Comparison of ENCODE assay signal across 8 mouse cellular contexts in the genomic region with DNA sequence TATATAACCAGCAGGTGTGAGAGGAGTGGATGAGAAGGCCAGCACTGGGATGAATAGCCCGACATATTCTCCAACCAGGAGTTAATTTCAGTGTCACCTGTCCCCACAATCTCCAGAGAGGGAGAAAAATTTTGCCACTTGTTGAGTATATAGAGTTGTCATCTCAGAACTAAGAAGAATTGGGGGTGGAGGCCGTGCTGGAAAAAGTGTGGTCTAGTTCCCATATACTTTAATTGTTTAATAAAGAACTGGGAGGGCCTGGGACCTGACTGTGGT. TPM values are rescaled to one million over a fixed set of nuclear protein-coding genes. Genes with fewer than 3 reads are reported as not detected.
DNase-seq lines count a peak whose midpoint lies in the region; ATAC-seq lines count a peak whose summit lies in the region.

No protein-coding gene starts in this region.

- no peaks in the 10 kb centered on the region for H3K9me3 ChIP-seq in kidney, embryonic 16.5 days (ENCODE audit: low read length)
- H3K9me3 ChIP-seq in embryonic facial prominence, embryonic 10.5 days: no peaks in the 10 kb centered on the region
- no peaks in the 10 kb centered on the region for H3K9me3 ChIP-seq in hindbrain, embryonic 16.5 days (ENCODE audit: control insufficient read depth, low read length)
- no peaks in the 10 kb centered on the region for H3K9me3 ChIP-seq in midbrain, embryonic 16.5 days (replicated peaks; ENCODE audit: control insufficient read depth, low read length, poor library complexity, severe bottlenecking)

- H3K4me3 ChIP-seq in kidney, embryonic 16.5 days (ENCODE audit: low read length): peak overlapping the region; percentile 92
- H3K4me3 ChIP-seq in embryonic facial prominence, embryonic 10.5 days: peak overlapping the region; percentile 91
- H3K4me3 ChIP-seq in hindbrain, embryonic 16.5 days (ENCODE audit: low read length): peak overlapping the region; percentile 84
- peak overlapping the region; percentile 58 for H3K4me3 ChIP-seq in midbrain, embryonic 16.5 days (ENCODE audit: low read depth, low read length)

- H3K27me3 ChIP-seq in kidney, embryonic 16.5 days (ENCODE audit: insufficient read depth, low read length): no peaks in the 10 kb centered on the region
- H3K27me3 ChIP-seq in embryonic facial prominence, embryonic 10.5 days (replicated peaks; ENCODE audit: low read depth, poor library complexity, severe bottlenecking): no peaks in the 10 kb centered on the region
- H3K27me3 ChIP-seq in hindbrain, embryonic 16.5 days (replicated peaks; ENCODE audit: control insufficient read depth, insufficient read depth, low read length): no peaks in the 10 kb centered on the region
- H3K27me3 ChIP-seq in midbrain, embryonic 16.5 days (ENCODE audit: control insufficient read depth, insufficient read depth, low read depth, low read length): no peaks in the 10 kb centered on the region

- no peak for ATAC-seq in kidney, embryonic 16.5 days (ENCODE audit: low FRiP score, low TSS enrichment)
- ATAC-seq in hindbrain, embryonic 16.5 days: no peak
- ATAC-seq in midbrain, embryonic 16.5 days: no peak

- WGBS in kidney, embryonic 16.5 days: 13% methylated on average over 2 of the region's 2 CpGs
- 34% methylated on average over 2 of the region's 2 CpGs for WGBS in embryonic facial prominence, embryonic 10.5 days
- WGBS in hindbrain, embryonic 16.5 days: 25% methylated on average over 2 of the region's 2 CpGs
- WGBS in midbrain, embryonic 16.5 days: 27% methylated on average over 2 of the region's 2 CpGs

- H3K36me3 ChIP-seq in kidney, embryonic 16.5 days (ENCODE audit: insufficient read depth, low read length): peaks cover 41% of the 10 kb centered on the region
- H3K36me3 ChIP-seq in embryonic facial prominence, embryonic 10.5 days (replicated peaks): peaks cover 55% of the 10 kb centered on the region
- peaks cover 41% of the 10 kb centered on the region for H3K36me3 ChIP-seq in hindbrain, embryonic 16.5 days (ENCODE audit: control insufficient read depth, insufficient read depth, low read length)
- H3K36me3 ChIP-seq in midbrain, embryonic 16.5 days (ENCODE audit: control insufficient read depth, insufficient read depth, low read length): peaks cover 37% of the 10 kb centered on the region

- peak overlapping the region; percentile 93 for H3K9ac ChIP-seq in kidney, embryonic 16.5 days (replicated peaks; ENCODE audit: low read length)
- H3K9ac ChIP-seq in hindbrain, embryonic 16.5 days (ENCODE audit: low read depth, low read length): peak overlapping the region; percentile 94
- H3K9ac ChIP-seq in midbrain, embryonic 16.5 days (ENCODE audit: low read depth, low read length): peak overlapping the region; percentile 84

- DNase-seq in kidney, postnatal 25 days: no peak
- no peak for DNase-seq in embryonic facial prominence, embryonic 10.5 days (ENCODE audit: low spot score)
- no peak for DNase-seq in layer of hippocampus, postnatal 10 days (ENCODE audit: low spot score in 2 of 2)
- DNase-seq in right cerebral cortex, postnatal 14 days: no peak
- DNase-seq in T-cell, adult 2 months (ENCODE audit: low spot score): no peak

- H3K4me2 ChIP-seq in kidney, embryonic 16.5 days (replicated peaks; ENCODE audit: low read depth, low read length): peak overlapping the region; percentile 71
- peak overlapping the region; percentile 69 for H3K4me2 ChIP-seq in hindbrain, embryonic 16.5 days (ENCODE audit: low read length)
- H3K4me2 ChIP-seq in midbrain, embryonic 16.5 days (ENCODE audit: low read length): peak overlapping the region; percentile 75

- peaks cover 11% of the 10 kb centered on the region for H3K4me1 ChIP-seq in kidney, embryonic 16.5 days (ENCODE audit: insufficient read depth, low read length)
- peaks cover 19% of the 10 kb centered on the region for H3K4me1 ChIP-seq in embryonic facial prominence, embryonic 10.5 days
- H3K4me1 ChIP-seq in hindbrain, embryonic 16.5 days (ENCODE audit: control insufficient read depth, insufficient read depth, low read depth, low read length): peaks cover 12% of the 10 kb centered on the region
- peaks cover 8% of the 10 kb centered on the region for H3K4me1 ChIP-seq in midbrain, embryonic 16.5 days (ENCODE audit: control insufficient read depth, insufficient read depth, low read length)

- H3K27ac ChIP-seq in kidney, embryonic 16.5 days (ENCODE audit: low read length): peak overlapping the region; percentile 59; the same call in 1 of the 2 replicates
- peak overlapping the region; percentile 92 for H3K27ac ChIP-seq in embryonic facial prominence, embryonic 10.5 days (replicated peaks)
- H3K27ac ChIP-seq in hindbrain, embryonic 16.5 days (ENCODE audit: low read depth, low read length): peak overlapping the region; percentile 79
- peak overlapping the region; percentile 62 for H3K27ac ChIP-seq in midbrain, embryonic 16.5 days (ENCODE audit: low read length)

RNA-seq across cellular contexts. Expression of a gene that starts 2.3 kb away (rescaled TPM):
- polyA plus RNA-seq in kidney, embryonic 16.5 days (2015; fragmentation: Nextera tagmentation; extraction: Ambion mirVana): 96.8 and 98.3 TPM in 2 replicates
- polyA plus RNA-seq in embryonic facial prominence, embryonic 10.5 days (2016; fragmentation: Nextera tagmentation; extraction: Ambion mirVana): 68.7 and 71.1 TPM in 2 replicates
- 67.0 and 68.4 TPM in 2 replicates for polyA plus RNA-seq in hindbrain, embryonic 16.5 days (2015; fragmentation: Nextera tagmentation; extraction: Ambion mirVana)
- polyA plus RNA-seq in midbrain, embryonic 16.5 days (2015; fragmentation: Nextera tagmentation; extraction: Ambion mirVana): 67.5 and 69.7 TPM in 2 replicates
- 10 to 100 TPM; 64.5 to 66.9 TPM for total RNA-seq in layer of hippocampus, postnatal 10 days (2021)

RNA-seq across cellular contexts. Expression of a gene that starts 18.4 kb away (rescaled TPM):
- 23.9 and 27.1 TPM in 2 replicates for polyA plus RNA-seq in kidney, embryonic 16.5 days (2015; fragmentation: Nextera tagmentation; extraction: Ambion mirVana)
- polyA plus RNA-seq in embryonic facial prominence, embryonic 10.5 days (2016; fragmentation: Nextera tagmentation; extraction: Ambion mirVana): 21.8 and 26.9 TPM in 2 replicates
- polyA plus RNA-seq in hindbrain, embryonic 16.5 days (2015; fragmentation: Nextera tagmentation; extraction: Ambion mirVana): 19.1 and 23.1 TPM in 2 replicates
- polyA plus RNA-seq in midbrain, embryonic 16.5 days (2015; fragmentation: Nextera tagmentation; extraction: Ambion mirVana): 24.1 and 24.5 TPM in 2 replicates
- 10 to 100 TPM; 23.0 to 25.6 TPM for total RNA-seq in layer of hippocampus, postnatal 10 days (2021)

RNA-seq across cellular contexts. Expression of a gene that starts 37.5 kb away (rescaled TPM):
- 457 and 467 TPM in 2 replicates for polyA plus RNA-seq in kidney, embryonic 16.5 days (2015; fragmentation: Nextera tagmentation; extraction: Ambion mirVana)
- polyA plus RNA-seq in embryonic facial prominence, embryonic 10.5 days (2016; fragmentation: Nextera tagmentation; extraction: Ambion mirVana): 399 and 407 TPM in 2 replicates
- polyA plus RNA-seq in hindbrain, embryonic 16.5 days (2015; fragmentation: Nextera tagmentation; extraction: Ambion mirVana): 232 and 244 TPM in 2 replicates
- polyA plus RNA-seq in midbrain, embryonic 16.5 days (2015; fragmentation: Nextera tagmentation; extraction: Ambion mirVana): 202 and 215 TPM in 2 replicates
- total RNA-seq in layer of hippocampus, postnatal 10 days (2021): 10 to 100 TPM; 91.7 to 98.2 TPM

RNA-seq across cellular contexts. Expression of a gene that starts 43.1 kb away (rescaled TPM):
- polyA plus RNA-seq in kidney, embryonic 16.5 days (2015; fragmentation: Nextera tagmentation; extraction: Ambion mirVana): 335 and 366 TPM in 2 replicates
- polyA plus RNA-seq in embryonic facial prominence, embryonic 10.5 days (2016; fragmentation: Nextera tagmentation; extraction: Ambion mirVana): 158 and 162 TPM in 2 replicates
- 16.3 and 24.6 TPM in 2 replicates for polyA plus RNA-seq in hindbrain, embryonic 16.5 days (2015; fragmentation: Nextera tagmentation; extraction: Ambion mirVana)
- polyA plus RNA-seq in midbrain, embryonic 16.5 days (2015; fragmentation: Nextera tagmentation; extraction: Ambion mirVana): 11.7 and 12.3 TPM in 2 replicates
- 1 to 10 TPM; 5.7 to 6.5 TPM for total RNA-seq in layer of hippocampus, postnatal 10 days (2021)

RNA-seq across cellular contexts. Expression of a gene that starts 51.2 kb away (rescaled TPM):
- 38.8 and 41.4 TPM in 2 replicates for polyA plus RNA-seq in kidney, embryonic 16.5 days (2015; fragmentation: Nextera tagmentation; extraction: Ambion mirVana)
- 8.1 and 9.9 TPM in 2 replicates for polyA plus RNA-seq in embryonic facial prominence, embryonic 10.5 days (2016; fragmentation: Nextera tagmentation; extraction: Ambion mirVana)
- 12.2 and 13.7 TPM in 2 replicates for polyA plus RNA-seq in hindbrain, embryonic 16.5 days (2015; fragmentation: Nextera tagmentation; extraction: Ambion mirVana)
- 9.6 and 9.9 TPM in 2 replicates for polyA plus RNA-seq in midbrain, embryonic 16.5 days (2015; fragmentation: Nextera tagmentation; extraction: Ambion mirVana)
- total RNA-seq in layer of hippocampus, postnatal 10 days (2021): 10 to 100 TPM in 1 of 2 experiments, 1 to 10 TPM in 1; 8.0 to 12.7 TPM
